Mouse (Mus musculus) adipocyte (in vitro differentiated cells): Measurements from ENCODE around the gene Rad51b.

Source experiments
- DNase-seq: peaks from one replicate; pipeline ENCODE4 v3.0.0-alpha.2; 2016; ENCODE audit warnings: low spot score

The Rad51b gene

DNA sequence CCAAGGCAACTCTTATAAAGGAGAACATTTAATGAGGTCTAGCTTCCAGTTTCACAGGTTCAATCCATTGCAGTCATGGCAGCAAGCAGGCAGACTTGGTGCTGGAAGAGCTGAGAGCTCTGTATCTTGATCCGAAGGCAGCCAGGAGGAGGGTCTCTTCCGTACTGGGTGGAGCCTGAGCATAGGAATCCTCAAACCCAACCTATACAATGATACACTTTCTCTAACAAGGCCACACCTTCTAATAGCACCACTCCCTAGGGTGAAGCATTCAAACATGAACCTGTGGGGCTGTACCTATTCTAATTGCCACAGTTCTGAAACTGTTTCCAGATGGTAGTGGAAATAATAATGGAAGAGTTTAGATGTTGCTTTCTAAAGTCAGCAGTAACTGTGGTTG lies 33.5 kb downstream of the Rad51b start:
- DNase-seq, result no peak

DNA sequence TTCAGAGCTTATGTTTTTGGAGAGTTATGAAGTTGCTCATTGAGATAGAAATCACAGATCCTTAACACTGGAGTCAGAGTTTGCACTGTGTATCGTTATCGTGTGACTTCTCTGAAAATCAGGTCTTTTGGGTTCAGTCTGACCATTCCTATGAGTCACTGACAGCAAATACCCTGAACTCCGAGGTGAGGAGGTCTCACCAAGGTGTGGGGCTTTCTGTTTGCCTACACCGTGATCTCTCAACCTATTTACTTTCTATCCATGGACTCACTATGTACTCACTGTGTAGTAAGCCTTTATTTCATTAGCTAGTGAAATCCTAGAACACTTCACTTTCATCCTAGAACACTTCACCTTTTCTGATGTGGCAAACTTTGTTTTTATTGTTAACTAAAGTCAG lies 34.6 kb downstream of the Rad51b start:
- no peak for DNase-seq

DNA sequence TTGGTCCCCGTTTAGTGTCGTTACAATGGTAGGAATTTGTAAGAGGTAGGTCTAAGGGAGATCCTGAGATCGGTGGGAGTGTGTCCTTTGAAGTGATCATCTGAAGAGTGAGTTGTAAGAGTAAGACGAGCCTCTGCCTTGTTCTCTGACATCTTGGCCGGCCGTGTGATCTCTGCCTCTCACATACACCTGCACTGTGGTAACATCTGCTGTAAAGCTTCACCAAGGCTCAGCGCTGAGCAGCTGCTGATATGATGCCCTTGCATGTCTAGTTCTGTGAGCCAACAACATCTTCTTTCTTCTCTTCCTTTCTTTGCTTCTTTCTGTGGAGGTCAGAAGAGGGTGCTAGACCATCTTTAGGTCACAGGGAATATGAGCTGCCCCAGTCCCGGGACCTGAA lies 41.7 kb downstream of the Rad51b start:
- DNase-seq, result no peak

DNA sequence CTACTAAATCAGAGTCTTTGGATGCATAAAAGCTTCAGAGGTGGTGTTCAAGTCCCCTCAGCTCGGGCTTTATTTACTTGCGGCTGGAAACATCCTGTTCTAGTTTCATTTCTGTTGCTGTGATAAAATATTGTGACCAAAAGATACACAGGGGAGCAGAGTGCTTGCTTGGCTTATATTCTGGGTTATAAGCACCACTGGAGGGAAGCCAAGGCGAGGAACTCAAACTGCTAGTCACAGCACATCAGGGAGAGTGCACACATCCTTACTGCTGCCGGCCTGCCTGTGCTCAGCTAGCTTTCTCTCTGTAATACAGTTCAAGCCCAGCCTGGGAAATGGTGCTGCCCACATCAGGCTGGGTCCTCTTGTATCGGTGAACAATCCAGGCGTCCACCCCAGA lies 43.4 kb downstream of the Rad51b start:
- peak; percentile 51 for DNase-seq

DNA sequence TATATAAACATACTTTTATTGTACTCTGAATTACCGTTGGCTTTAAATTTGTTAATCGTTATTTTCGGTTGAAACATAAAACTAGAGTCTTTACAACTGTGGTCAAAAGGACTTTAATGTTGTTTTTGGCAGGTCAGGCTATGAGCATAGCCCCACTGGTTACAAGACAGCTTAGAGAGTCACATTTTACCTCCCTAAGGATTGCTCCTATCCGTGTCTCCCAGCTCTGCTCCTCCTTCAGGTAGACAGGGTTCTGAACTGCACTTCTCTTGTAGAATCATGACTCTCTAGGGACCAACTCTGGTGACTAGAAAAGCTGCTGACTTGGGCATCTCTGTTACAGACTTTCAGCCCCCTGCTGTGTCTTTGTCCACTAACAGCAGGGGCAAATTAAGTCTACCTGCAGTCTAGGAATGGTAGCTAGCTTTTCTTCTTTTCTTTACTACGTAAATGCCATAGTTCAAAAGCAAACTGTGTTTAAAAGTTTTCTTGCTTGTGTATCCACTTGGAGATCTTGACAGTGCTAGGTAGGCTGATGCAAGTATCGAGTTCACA lies 44.3 kb downstream of the Rad51b start:
- DNase-seq, result no peak

DNA sequence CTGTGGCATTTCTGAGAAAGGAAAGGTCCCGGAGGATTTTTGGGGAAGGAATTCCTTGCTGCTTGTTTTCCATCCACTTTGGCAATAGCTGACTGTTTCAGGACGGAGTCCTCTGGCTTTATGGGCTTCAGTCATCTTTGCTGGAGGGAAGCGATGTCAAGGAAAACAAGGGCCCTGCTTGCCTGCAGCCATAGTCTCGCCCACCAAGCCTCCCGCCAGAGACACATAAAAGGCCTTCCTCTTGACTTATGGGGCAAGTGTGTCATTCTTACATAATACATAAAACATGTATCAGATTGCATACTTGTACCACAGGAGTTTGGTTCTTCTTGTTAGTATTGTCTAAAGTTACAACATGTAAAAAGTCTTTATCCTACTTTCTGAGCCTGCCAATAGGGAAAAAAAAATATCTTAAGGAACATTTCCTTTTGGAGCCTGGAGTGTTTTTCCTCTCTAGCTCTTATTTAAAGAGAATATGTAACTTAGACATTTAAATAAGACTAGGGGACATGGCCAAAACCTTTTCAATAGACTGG lies 49.2 kb downstream of the Rad51b start:
- peak; percentile 64 for DNase-seq

DNA sequence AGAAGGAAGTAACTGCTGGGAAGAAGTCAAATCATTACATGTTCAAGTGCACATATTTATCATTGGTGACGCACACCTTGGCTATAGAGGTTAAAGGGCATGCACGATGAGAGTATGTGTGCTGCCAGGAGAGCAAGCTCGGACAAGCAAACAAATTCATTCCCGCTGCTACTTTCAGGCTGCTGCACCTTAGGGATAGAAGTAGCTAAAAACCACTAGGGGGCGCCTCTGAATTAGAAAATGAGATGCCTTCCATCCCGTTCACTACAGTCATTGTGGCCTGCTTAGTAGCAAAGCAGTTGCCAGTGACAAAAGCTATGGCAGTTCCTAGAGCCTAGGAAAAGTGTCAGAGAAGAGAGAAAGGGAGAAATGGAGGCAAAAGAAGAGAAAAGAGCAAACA lies 50.6 kb downstream of the Rad51b start:
- DNase-seq, result peak; percentile 93

DNA sequence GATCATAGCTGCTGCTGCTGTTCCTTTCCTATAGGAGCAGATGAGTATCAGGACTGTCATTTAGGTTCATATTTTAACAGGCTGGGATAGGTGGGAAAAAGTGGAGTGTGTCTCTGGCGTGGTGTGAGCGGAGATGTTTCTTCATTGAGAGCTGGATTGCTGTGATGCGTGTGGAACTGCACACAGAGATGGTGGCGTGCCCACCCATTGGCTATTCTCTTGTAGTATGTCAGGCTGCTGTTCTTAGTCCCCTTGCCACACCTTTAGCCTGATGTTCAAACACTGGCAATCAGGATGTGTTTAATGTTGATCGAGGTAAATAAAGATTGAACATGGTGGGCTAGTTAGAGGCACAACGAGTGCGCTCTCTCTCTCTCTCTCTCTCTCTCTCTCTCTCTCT lies 54.4 kb downstream of the Rad51b start:
- DNase-seq, result no peak

DNA sequence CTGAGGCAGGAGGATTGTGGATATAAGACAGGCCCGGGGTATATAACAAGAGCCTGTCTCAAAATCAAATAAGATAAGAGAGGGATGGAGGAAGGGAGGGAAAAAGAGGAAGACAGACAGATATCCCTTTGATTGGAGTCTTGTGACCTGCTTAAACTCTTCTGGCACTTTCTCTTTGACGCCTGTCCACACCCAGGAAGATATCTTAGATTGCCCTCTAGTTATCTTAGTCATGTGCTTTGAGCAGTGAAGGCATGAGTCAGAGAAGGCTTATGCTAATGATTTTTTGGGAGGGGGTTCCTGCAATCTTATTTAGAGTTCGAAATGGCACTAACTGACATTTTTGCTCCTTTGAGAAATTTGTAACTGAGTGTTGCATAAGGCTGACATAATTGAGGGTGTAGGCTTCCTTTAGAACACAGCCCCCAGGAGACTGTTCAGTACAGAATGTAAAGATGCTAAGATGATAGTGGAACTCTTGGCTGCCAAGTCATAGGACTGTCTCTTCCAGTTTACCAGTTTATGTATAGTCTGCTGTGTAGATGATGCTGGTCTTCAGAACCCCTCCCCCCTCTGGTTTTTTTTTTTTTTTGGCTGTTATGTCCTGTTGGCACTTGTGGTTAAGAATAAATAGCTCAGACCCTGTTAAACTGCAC lies 55.1 kb downstream of the Rad51b start:
- peak; percentile 60 for DNase-seq

DNA sequence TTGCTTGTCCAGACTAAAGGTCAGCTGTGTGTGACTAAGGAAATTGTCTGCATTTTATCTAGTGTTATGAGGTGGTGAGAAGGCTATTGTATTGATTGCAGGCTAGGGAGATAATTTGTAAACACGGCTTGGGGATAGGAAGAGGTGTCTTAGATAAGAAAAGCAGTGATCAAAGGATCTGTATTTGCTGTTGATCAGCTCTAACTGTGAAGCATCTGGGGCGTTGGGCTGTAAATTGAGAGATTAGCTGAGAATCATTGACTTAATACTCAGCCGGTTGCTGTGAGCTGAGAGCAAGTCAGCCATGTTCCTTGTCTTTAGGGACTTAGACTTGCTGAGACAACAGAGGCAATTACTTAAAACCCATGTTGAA lies 55.6 kb downstream of the Rad51b start:
- DNase-seq, result no peak

DNA sequence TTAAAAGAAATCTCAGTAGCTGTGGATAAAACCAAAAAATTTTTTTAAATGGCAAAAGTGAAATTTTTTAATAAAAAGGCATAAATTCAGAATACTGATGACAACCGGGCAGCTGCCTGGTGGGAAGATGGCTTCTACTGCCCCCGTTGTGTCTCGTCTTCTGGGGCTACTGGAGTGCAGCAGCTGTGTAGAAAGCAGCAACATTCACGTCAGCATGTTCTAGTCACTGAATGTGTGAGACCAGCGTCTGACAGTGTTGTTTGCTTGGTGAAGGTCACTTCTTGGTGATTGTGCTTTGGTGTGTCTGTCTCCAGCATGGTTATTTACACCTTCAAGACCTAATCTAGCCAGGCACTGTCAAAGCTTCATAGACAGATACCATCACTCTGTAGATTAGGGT lies 56.3 kb downstream of the Rad51b start:
- DNase-seq, result no peak

DNA sequence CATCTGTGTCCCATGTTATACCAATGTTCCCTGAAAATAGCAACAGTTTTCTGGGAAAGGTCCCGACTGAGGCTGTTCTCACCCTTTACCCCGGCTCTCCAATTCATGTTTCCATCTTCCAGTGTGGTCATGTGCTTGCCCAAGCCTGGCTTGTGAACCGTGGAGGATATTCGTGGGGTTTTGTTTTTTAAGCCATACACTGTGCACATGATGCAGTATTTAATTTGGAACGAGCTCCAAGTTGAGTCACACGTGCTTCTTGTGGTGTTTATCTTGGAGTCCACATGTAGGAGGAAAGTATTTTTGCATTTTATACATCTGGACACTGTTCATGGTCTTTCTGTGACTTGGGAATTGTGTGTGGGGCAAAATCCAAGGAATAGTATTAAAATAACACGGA lies 57.5 kb downstream of the Rad51b start:
- peak; percentile 91 for DNase-seq

DNA sequence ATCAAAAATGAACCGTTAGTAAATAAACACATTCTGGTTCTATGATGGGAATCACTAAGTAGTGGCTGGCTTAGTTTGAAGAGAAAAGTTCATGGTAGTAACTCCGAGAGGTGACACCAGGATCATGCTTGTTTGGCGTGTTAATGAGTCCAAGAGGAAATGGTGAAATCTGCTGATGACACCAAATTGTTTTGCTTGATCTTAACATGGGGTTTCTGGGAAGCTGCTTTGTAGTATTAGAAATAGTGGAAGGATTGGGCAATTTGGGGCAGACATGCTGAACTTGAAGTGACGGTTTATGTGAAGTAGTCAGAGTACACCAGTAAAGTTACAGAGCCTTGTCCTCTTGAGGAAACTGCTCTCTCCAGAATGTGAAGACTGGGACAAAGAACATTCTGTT lies 59.1 kb downstream of the Rad51b start:
- DNase-seq, result peak; percentile 88

DNA sequence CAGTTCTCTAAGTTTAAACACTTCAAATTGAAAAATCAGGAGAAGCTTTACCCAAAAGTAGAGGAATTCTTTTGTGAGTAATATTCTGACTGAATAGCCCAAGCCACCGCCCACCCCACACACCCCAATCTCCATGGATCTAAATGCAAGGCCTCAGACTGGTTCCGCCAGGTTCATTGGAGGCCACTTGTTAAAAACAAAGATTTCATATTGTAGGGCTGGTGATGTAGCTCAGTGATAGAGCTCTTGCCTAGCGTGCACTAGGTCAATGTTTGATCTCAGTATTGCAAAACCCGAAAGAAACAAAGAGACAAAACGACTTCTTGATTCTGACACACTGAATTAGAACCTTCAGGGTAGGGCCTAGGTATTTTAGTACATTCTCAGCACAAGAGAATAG lies 60.5 kb downstream of the Rad51b start:
- DNase-seq, result no peak

DNA sequence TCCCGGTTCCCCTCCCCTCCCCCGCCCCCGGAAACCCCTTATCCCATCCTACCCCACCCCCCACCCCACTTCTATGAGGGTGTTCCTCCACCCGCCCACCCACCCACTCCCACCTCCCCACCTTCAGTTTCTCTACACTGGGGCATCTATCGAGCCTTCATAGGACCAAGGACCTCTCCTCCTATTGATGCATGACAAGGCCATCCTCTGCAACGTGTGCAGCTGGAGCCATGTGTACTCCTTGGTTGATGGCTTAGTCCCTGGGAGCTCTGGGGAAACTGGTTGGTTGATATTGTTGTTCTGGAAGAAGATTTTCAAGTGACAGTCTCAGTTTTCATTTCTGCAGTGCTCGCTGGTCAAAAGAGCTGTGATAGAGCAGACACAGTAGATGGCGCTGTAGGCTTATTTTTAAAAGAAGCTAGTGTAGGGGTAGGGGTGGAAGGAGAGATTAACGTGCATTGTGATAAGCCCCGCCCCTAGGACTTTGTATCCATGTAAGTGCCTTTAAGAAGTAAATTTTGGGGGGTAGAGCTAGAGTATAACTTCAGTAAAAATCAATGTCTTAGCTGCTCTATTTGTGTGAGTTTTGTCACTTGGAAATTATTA lies 61.6 kb downstream of the Rad51b start:
- peak; percentile 85 for DNase-seq

DNA sequence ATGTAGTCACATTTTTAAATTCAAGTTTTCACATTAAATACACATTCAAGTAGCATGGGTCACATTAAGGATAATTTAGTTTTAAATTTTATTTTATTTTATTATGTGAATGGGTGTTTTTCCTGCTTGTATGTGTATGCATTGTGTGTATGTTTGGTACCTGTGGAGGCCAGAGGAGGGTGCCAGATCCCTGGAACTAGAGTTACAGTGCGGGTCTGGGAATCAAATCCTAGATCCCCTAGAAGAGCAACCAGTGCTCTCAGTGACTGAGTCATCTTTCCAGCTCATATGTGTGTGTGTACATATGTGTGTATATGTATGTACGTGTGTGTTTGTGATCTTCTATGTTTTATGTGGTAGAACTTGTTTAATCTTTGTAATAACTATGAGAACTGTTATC lies 62.3 kb downstream of the Rad51b start:
- peak; percentile 37 for DNase-seq

DNA sequence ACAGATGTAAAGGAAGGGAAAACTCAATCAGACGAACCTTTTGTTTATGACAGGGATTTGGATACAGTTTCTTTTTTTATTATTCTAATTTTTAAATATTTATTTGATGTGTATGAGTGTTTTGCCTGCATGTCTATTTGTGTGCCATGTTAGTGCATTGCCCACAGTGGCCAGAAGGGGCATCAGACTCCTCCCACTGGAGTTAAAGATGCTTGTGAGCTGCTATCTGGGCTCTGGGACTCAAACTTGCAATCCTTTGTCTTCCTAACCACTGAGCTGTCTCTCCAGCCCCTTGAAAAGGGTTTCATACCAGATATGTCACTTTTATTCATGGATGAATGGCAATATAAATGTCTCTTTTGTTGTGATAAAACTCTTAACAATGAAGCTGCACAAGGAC lies 65.1 kb downstream of the Rad51b start:
- DNase-seq, result no peak

DNA sequence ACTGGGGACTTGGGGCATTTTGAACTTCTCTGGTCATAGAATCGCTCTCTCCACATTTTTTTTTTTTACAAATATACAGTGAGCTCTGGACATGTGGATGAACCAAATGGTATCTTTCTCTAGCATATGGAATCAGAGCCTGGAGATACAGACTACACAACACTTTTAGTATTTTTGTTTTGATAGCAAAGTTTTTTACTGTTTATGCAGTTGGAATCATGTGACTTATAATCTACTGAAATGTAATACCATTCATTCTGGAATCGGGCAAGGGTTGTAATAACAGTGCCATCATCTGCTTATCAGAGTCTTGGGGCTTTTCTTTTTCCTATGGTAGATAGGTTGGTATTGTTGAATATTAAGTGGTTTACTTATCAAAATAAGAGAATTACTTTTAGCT lies 67.2 kb downstream of the Rad51b start:
- DNase-seq, result no peak

DNA sequence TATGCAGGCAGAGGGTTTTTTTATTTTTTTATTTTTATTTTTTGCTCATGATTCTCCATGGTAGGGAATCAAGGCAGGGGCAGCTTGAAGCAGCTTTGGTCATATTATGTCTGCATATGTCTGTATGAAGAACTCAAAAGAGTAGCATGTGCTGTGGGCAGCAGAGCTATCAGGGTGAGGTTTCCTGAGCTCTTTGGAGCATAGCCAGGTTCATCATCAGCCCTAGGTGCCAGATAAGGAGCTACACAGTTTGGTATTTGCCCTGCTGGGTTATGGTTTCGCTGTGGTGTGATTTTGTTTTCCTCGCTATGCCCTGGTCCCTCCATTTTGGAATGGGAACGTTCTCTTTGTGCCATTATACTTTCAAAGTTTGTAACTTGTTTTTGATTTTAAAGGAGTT lies 71.7 kb downstream of the Rad51b start:
- DNase-seq, result no peak

DNA sequence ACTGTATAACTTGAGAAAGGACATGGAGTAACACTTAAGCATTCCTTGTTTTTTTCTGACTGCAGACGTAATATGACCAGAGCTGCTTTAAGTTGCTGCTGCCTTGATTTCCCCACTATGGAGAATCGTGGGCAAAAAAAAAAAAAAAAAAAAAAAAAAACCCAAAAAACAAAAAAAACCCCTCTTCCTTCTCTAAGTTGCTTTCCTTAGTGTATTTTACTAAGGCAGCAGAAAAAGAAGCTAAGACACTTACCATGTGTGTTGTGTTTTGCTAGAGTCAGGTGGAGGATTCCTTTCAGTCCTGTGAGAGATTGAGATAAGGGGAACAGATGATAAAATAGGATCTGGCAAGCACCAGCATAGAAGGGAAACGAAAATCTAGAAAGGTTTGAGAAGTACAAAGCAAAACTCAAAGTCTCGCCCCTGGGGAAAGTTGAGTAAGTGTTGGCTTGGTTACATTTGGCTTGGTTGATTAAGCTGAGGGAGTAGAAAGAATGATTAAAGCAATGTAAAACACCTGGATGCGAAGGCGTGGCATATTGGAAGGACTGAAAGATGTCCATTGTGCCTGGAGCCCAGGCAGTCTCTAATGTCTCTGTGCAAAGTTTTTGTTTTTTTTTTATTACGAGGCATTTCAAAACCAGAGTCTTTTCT lies 72.6 kb downstream of the Rad51b start:
- no peak for DNase-seq

DNA sequence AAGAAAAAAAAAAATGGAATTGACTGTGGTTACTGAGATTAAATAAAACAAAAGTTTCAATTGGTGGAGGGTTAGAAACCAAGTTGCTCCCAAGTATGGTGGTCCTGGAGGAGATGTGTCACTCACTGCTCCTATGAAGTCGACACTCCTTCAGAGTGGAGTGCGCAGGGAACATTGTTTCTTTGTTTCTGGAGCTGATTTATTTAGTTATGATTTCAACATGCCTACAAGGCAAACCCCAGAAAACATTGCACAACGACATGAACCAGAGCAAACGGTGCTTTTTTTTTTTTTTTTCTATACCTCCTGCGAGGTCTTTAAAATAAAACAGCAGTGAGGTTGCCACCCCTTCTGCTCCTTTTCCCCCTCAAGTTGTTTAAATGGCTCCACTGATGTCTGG lies 75.6 kb downstream of the Rad51b start:
- peak; percentile 75 for DNase-seq

DNA sequence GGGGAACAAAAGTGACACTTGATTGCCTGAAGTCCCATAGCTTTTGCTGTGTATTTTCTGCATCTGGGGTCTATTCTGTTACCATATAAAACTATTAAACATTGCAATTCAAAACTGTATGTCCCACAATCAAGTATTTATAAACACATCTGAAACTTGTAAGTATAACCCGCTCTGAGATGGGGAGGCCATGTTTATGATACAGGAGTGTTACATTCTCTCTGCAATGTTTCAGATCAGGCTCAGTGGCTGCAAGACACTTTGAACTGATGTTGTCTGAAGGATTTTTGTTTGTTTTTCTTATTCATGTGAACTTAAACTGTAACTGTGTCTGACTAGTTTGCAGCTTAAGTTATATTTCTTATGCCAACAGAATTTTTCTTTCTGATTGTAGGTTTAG lies 80.3 kb downstream of the Rad51b start:
- DNase-seq, result no peak

DNA sequence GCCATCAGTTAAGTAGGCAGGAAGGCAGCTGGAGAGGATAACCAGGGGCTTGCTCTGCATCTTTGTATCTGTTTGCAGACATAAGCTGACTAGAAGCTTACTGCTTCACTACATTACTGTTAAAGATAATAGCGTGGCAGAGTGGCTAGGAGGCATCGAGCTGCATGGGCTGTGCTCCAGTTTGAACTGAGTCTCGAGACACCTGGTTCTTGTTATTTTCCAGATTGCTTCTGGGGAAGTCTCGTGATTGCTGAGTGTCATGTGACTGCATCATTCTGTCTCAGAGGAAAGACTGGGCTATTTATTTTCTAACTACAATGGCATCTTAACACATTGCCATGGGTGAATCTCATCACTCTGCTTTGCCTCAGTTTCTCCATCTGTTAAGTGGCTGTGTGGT lies 80.8 kb downstream of the Rad51b start:
- peak; percentile 64 for DNase-seq
